Mouse (Mus musculus): Measurements from ENCODE around the gene Cdon. TPM values are rescaled to one million over a fixed set of nuclear protein-coding genes. Genes with fewer than 3 reads are reported as not detected.
A peak's percentile ranks its signal among the peaks of the same experiment; 100 is the strongest.

Cdon gene
- total and polyA plus RNA-seq, 3 experiments, result 1.8 to 2.9 (median 2.3) TPM

DNA sequence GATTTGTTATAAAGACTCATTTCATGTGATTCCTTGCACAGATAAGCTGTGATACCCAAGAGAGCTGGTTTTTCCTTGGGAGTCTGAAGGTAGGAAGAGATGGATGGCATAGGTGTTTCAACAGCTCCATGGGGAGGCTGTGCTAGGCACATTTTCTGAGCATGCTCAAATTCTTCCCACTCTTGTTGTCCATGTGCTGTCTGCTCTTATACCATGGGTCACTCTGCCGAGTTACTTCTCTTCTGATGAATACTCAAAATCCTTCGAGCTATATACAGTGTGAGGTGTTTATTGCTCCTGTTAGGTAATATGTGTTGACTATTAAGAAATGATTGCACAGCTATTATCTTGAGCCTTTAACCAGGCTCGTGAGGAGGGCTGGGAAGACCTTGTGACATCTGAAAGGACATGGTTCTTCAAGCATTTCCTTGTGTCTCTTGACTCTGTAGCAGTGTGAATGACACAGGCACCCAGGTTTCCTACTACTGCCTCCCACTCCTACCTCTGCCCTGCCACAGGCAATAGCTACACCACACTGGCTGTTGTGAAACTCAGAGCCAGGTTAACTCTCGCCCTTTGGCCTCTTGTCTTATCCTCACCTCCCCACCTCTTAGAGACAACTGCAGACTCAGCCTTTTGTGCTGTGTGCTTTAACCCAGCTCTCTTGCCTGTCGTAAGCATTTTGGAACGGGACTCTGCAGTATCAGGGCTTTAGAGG lies 99.9 kb downstream of the Cdon start:
- DNase-seq (ENCODE audit: extremely low read depth), result no peak
- Histone ChIP-seq H3K9me3 (replicated peaks; ENCODE audit: low read length) (no peaks in the 10 kb centered on the region), H3K4me1 (ENCODE audit: control insufficient read depth in 1 of 2, insufficient read depth in 2 of 2) (peaks cover 0 to 3% of the 10 kb centered on the region in 2 experiments; a peak in 1 of 4 replicates), H3K27me3 (replicated peaks) (no peaks in the 10 kb centered on the region), H3K27ac (ENCODE audit: insufficient read depth, low read depth) (no peak overlapping the region), H3K36me3 (replicated peaks in 1 of 2; ENCODE audit: control insufficient read depth in 1 of 2, insufficient read depth in 1 of 2, low read length in 1 of 2) (no peaks in the 10 kb centered on the region), H3K79me2 (replicated peaks; ENCODE audit: control insufficient read depth, extremely low read depth, insufficient read depth, poor library complexity, severe bottlenecking) (no peaks in the 10 kb centered on the region), H3K4me3 (replicated peaks in 1 of 3; ENCODE audit: low read depth in 2 of 3, low read length in 2 of 3, poor library complexity in 1 of 3) (no peak overlapping the region), H3K9ac (ENCODE audit: insufficient read depth, low read depth) (no peak overlapping the region), H3K4me2 (ENCODE audit: insufficient read depth, low read depth, poor library complexity, severe bottlenecking) (no peak overlapping the region)
- in situ Hi-C loops (cut with MboI; ENCODE audit: low pct_ligation_motif_present, low pct_unique_long_range_greater_than_20kb, low sequenced_read_pairs), result no loop called here
- TF ChIP-seq MAFK (IDR thresholded peaks at IDR 0.05; ENCODE audit: insufficient replicate concordance, low read length), result peak; percentile 9; the same call in 1 of the 2 replicates
- TF ChIP-seq SMC3 (IDR thresholded peaks at IDR 0.05; ENCODE audit: low read depth, low read length), result no peak
- dilution Hi-C loops (cut with MboI; ENCODE audit: extremely low pct_ligation_motif_present, extremely low pct_unique_long_range_greater_than_20kb, low sequenced_read_pairs), result no loop called here

DNA sequence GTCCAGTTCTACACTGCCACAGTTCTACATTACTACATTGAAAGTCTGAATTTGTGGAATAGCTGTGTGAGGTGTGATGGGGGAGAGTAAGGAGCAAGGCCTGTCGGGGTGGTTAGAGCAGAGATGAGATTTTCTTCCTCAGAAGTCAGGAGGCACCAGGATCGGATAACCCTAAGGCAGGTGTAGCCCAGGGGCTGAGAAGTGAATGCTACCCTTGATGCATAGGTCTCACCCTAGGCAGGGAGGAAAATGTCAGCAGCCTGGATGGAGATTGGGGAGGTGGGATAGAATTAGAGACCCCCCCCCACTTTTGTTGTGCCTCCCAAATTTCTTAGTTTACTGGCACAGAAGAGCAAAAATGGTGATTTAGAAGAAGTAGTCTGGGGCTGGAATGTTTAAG lies 101.3 kb downstream of the Cdon start:
- H3K4me2 ChIP-seq (ENCODE audit: insufficient read depth, low read depth, poor library complexity, severe bottlenecking), result no peak overlapping the region
- DNase-seq (ENCODE audit: extremely low read depth), result no peak
- dilution Hi-C loops (cut with MboI; ENCODE audit: extremely low pct_ligation_motif_present, extremely low pct_unique_long_range_greater_than_20kb, low sequenced_read_pairs), result no loop called here
- no peaks in the 10 kb centered on the region for H3K27me3 ChIP-seq (replicated peaks)
- no peaks in the 10 kb centered on the region for H3K9me3 ChIP-seq (replicated peaks; ENCODE audit: low read length)
- TF ChIP-seq MYC (IDR thresholded peaks at IDR 0.05; ENCODE audit: low read depth, low read length) (no peak), RAD21 (IDR thresholded peaks at IDR 0.05; ENCODE audit: low read depth, low read length) (no peak), SMC3 (IDR thresholded peaks at IDR 0.05; ENCODE audit: low read depth, low read length) (no peak), CHD1 (IDR thresholded peaks at IDR 0.05; ENCODE audit: low read depth, low read length) (no peak), KAT2A (IDR thresholded peaks at IDR 0.05; ENCODE audit: insufficient replicate concordance, low read length) (no peak), MAZ (IDR thresholded peaks at IDR 0.05; ENCODE audit: low read depth, low read length) (no peak), PAX5 (IDR thresholded peaks at IDR 0.05; ENCODE audit: low read length) (no peak), IRF4 (IDR thresholded peaks at IDR 0.05; ENCODE audit: low read depth, low read length) (no peak), UBTF (IDR thresholded peaks at IDR 0.05; ENCODE audit: low read depth, low read length) (no peak), MAFK (IDR thresholded peaks at IDR 0.05; ENCODE audit: insufficient replicate concordance, low read length) (no peak), MXI1 (IDR thresholded peaks at IDR 0.05; ENCODE audit: low read depth, low read length) (no peak), GABPA (IDR thresholded peaks at IDR 0.05; ENCODE audit: insufficient replicate concordance, low read depth, low read length) (no peak), RCOR1 (conservative IDR thresholded peaks at IDR 0.05; ENCODE audit: low read depth, low read length) (no peak), BHLHE40 (IDR thresholded peaks at IDR 0.05; ENCODE audit: low read depth, low read length) (no peak), E2F4 (IDR thresholded peaks at IDR 0.05; ENCODE audit: insufficient replicate concordance, low read depth, low read length) (no peak), ETS1 (conservative IDR thresholded peaks at IDR 0.05; ENCODE audit: low read depth, low read length) (no peak), USF1 (IDR thresholded peaks at IDR 0.05; ENCODE audit: low read depth, low read length) (no peak), CTCF (conservative IDR thresholded peaks at IDR 0.05 in 1 of 2, IDR thresholded peaks at IDR 0.05 in 1 of 2; ENCODE audit: low read depth in 2 of 2, low read length in 2 of 2) (no peak)
- H3K4me3 ChIP-seq (replicated peaks in 1 of 3; ENCODE audit: low read depth in 2 of 3, low read length in 2 of 3, poor library complexity in 1 of 3), result no peak overlapping the region
- no peaks in the 10 kb centered on the region for H3K36me3 ChIP-seq (replicated peaks in 1 of 2; ENCODE audit: control insufficient read depth in 1 of 2, insufficient read depth in 1 of 2, low read length in 1 of 2)
- H3K27ac ChIP-seq (ENCODE audit: insufficient read depth, low read depth), result no peak overlapping the region
- H3K79me2 ChIP-seq (replicated peaks; ENCODE audit: control insufficient read depth, extremely low read depth, insufficient read depth, poor library complexity, severe bottlenecking), result no peaks in the 10 kb centered on the region
- in situ Hi-C loops (cut with MboI; ENCODE audit: low pct_ligation_motif_present, low pct_unique_long_range_greater_than_20kb, low sequenced_read_pairs), result no loop called here
- H3K4me1 ChIP-seq (ENCODE audit: control insufficient read depth in 1 of 2, insufficient read depth in 2 of 2), result peaks cover 0 to 3% of the 10 kb centered on the region in 2 experiments; a peak in 1 of 4 replicates
- no peak overlapping the region for H3K9ac ChIP-seq (ENCODE audit: insufficient read depth, low read depth)

All from CH12.LX (cell line).